Mouse (Mus musculus): ENCODE measurements around the gene Vwa8.

Gene Vwa8

DNA sequence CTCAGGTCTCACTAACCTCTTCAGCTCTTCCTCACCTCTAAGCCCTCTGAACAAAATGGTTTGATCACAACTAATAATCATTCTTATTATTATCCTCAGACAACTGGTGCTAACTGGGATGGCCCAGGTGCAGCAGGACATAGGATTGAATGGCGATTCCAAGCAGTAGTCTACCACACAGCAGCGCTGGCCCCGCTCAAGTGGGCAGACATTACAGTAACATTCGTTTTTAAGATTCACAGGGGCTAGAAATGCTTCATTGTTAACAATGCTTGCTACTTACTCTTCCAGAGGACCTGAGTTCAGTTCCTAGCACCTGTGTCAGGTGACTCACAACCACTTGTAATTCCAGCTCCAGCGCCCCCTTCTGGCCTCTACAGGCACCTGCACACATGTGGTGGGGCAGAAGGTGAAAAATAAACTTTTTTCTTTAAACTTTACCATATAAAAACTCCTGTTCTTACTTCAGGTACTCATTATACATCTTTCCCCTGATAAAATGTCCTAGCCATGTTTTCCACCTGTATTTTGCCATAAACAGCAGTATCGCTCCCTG lies 290.3 kb downstream of the Vwa8 start:
- in situ Hi-C loops (cut with MboI; ENCODE audit: low sequenced_read_pairs): no loop called here

GRCm38 (mm10) chr14:79139918-79140825 lies 291.3 kb downstream of the Vwa8 start:
- in situ Hi-C loops (cut with MboI; ENCODE audit: low sequenced_read_pairs): no loop called here

DNA sequence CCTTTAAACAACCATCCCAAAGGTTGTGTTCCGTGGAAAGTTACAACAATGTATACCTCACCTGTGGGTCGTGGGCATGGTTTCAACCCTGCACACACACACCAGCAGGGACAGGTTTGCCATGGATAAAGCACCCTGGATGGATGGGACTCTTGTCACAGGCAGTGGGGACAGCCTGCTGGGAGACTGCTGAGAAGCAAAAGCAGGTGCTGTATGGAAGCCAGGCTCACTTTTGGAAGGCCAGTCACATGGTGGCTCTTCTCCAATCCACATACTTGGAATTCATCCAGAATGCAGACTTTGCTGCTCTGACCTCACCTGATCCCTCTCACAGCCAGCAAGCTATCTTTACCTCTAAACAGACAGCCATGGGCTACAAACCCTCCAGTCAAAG lies 292.0 kb downstream of the Vwa8 start:
- in situ Hi-C loops (cut with MboI; ENCODE audit: low sequenced_read_pairs): no loop called here

DNA sequence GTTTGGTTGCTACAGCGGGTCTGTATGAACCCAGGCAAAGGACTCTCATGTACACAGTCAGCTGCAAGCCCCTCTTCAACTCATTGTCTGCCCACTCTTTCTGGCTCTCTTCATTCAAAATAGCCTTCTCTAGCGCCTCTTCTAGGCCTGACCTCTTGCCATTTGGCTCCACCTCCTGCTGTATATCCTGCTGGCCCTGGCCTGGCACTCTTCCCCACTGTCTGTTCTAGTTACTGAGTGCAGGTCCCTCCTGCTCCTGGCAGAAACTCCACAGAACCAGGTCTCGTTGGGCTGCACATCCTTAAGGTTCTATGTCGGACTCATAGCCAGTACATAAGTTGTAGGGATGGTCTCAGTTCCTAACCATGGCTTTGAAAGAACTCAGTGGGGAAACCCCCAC lies 293.5 kb downstream of the Vwa8 start:
- in situ Hi-C loops (cut with MboI; ENCODE audit: low sequenced_read_pairs): no loop called here

DNA sequence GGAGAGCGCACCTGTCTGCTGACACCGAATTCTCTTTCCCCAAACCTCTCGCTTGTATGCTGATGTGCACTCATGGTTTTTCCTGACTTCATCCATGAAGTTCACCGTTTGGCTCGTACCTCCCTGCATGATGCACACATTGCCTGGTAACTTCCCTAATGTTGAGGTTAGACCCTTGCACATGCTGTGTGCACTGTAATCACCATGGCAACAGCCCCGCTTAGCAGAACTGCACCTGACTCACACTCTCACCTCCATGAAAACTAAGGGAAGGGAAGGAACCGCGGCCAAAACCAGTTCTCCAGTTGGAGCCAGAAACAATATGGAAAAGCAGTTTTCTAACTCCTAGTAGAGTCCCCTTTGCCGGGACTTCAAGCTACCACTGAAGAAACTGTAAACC lies 294.8 kb downstream of the Vwa8 start:
- in situ Hi-C loops (cut with MboI; ENCODE audit: low sequenced_read_pairs): no loop called here

- in situ Hi-C loops (cut with MboI; ENCODE audit: low sequenced_read_pairs): no loop called here
Observed at GRCm38 (mm10) chr14:79144278-79145224, 295.7 kb downstream of the Vwa8 start.

DNA sequence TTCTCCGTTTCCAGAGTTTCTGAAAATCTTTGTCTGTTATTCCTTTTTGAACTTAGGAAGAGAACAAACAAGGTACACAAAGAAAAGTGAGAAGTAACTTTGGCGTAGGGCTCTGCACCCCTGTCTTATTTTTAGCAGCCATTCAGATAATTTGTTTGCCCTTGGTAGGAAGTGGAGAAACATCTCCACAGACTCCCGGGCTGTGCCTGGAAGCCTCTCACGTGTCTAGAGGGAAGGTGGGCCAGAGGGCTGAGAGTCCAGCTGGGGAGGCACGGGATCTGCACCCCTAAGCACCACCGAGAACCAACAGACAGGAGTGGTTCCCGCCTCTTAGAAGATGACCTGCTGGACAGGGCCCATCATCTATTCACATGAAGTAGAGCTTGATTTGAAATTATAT lies 302.9 kb downstream of the Vwa8 start:
- in situ Hi-C loops (cut with MboI; ENCODE audit: low sequenced_read_pairs): no loop called here

DNA sequence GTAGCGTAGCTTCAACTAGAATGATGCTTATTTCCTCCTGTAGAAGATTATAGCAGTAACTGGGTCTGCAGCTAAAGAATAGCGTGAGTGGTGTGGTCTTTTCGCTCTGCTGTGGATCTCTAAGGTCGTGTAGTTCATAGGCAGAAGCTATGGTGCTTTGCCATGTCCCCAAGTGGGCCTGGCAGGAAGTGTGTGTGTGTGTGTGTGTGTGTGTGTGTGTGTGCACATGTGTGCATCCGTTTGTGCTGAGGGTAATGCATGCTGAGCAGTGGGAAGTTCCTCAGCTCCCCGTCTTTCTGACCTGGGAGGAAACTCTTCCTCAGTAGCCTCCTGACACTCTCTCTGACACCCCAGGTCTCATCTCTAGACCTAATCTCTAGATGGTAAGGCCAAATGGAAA lies 305.0 kb downstream of the Vwa8 start:
- in situ Hi-C loops (cut with MboI; ENCODE audit: low sequenced_read_pairs): no loop called here

DNA sequence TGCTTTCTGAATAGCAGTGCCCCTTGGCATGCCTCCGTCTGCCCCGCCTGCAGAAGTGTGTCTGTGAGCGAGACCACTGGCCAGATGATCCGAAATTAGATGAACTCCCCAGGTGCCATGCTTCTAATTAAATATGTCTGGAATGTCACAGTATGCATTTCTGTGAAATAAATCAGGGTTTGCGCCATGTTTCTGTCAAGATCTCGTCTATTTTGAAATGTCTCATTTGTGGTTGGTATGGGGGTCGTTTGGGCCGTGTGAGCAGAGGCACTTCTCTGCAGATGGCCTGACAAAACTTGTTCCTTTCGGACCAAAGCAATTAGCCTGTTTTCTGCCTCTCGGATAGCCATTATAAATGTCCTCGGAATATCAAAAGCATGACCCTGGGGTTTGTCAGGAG lies 306.1 kb downstream of the Vwa8 start:
- in situ Hi-C loops (cut with MboI; ENCODE audit: low sequenced_read_pairs): no loop called here

GRCm38 (mm10) chr14:79156526-79157411 lies 307.9 kb downstream of the Vwa8 start:
- in situ Hi-C loops (cut with MboI; ENCODE audit: low sequenced_read_pairs): no loop called here

GRCm38 (mm10) chr14:79157451-79158218 lies 308.8 kb downstream of the Vwa8 start:
- in situ Hi-C loops (cut with MboI; ENCODE audit: low sequenced_read_pairs): no loop called here

DNA sequence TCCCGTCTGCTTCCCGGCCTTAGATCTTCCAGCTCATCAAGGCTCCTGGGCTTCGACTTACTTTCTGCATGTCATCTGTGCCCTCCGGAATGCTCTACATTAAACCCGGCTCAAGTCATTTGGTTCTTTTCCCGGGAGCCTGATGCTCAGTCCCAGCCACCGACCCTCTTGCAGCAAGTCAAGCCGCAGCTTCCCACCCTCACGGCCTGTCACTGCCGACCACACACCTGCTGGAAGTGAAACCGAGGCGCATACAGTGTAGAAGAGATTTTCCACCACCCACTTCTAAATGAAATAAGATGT lies 309.3 kb downstream of the Vwa8 start:
- in situ Hi-C loops (cut with MboI; ENCODE audit: low sequenced_read_pairs): no loop called here

GRCm38 (mm10) chr14:79158673-79159200 lies 309.9 kb downstream of the Vwa8 start:
- in situ Hi-C loops (cut with MboI; ENCODE audit: low sequenced_read_pairs): no loop called here

DNA sequence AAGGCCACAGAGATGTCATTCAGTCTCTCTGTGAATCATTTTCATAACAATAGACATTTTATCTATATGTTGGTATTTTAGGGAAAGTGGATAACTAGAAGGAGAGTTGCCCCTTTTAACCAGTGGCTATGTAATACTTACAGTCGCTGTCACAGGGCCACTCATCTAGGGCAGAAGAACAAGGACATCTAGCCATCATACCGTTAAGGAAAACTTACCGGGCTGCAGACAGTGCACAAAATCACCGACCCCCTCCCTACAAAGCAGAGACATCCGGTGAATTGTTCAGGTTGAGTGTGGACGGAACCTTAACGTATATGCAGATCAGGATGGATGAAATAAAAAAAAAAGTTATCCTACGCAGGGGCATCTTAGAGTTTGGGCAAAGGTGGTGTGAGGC lies 310.6 kb downstream of the Vwa8 start:
- in situ Hi-C loops (cut with MboI; ENCODE audit: low sequenced_read_pairs): no loop called here

DNA sequence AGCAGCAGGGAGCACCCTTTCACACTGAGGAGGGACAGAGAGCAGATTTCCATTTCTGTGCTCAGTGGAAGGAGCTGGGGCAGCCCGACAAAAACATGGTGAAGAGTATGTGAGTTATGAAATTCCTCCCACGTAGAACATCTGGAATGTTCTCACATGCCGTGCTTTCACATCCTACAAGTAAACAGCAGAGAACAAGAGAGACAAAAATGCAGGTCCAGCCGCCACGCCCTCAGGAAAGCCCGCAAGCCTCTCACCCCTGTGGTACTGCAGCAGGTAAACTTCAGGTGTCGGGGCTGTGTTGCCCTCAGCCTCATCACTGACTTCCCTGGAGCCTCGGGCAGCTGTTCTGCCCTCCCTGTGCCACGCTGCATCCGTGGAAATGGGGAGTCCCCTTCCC lies 311.6 kb downstream of the Vwa8 start:
- in situ Hi-C loops (cut with MboI; ENCODE audit: low sequenced_read_pairs): no loop called here

- in situ Hi-C loops (cut with MboI; ENCODE audit: low sequenced_read_pairs): no loop called here
Observed at GRCm38 (mm10) chr14:79160966-79161365, 312.1 kb downstream of the Vwa8 start.

DNA sequence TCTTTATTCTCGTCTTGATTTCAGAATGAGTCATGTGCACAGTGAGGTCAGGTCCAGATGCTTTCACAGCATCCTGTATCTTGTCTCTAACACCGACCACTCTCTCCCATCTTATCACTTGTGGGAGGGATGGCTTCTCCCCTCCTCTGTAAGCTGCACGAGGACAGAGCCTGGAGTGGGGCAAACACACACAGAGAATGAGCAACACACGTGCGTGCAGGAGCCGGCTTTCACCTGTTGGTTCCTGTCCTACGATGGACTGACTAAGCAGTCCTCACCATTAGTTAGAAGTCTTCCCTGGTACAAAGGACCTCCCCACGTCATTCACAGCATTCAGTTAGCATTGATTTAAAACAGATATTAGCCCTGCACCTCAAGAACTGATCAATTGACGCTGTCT lies 312.9 kb downstream of the Vwa8 start:
- in situ Hi-C loops (cut with MboI; ENCODE audit: low sequenced_read_pairs): no loop called here

- in situ Hi-C loops (cut with MboI; ENCODE audit: low sequenced_read_pairs): no loop called here
Observed at GRCm38 (mm10) chr14:79162678-79163077, 313.8 kb downstream of the Vwa8 start.

- in situ Hi-C loops (cut with MboI; ENCODE audit: low sequenced_read_pairs): no loop called here
Observed at GRCm38 (mm10) chr14:79164334-79164733, 315.5 kb downstream of the Vwa8 start.

DNA sequence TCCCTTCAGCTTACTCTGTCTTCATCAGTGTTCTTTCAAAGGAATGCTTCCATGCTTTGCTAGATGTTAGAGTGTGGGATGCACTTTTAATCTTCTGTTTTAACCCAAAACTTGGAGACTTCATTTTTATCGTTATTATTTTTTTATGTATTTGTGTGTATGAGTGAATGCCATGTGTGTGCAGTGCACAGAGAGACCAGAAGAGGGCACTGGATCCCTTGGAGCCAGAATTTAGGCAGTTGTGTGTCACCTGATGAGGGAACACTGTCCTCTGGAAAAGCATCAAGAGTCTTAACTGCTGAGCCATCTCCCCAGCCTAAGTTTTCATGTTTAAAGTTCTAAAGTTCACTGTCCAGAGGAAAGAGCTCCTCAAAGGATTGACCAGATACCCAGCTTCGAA lies 316.1 kb downstream of the Vwa8 start:
- in situ Hi-C loops (cut with MboI; ENCODE audit: low sequenced_read_pairs): no loop called here
